Mouse (Mus musculus): Measurements from ENCODE around the gene Ndel1.

- no peak for TF ChIP-seq CTCF (IDR thresholded peaks at IDR 0.05; ENCODE audit: insufficient read depth, low read depth, low read length)
- no peak for TF ChIP-seq POLR2A (IDR thresholded peaks at IDR 0.05; ENCODE audit: insufficient read depth, low read depth, low read length)
Observed at GRCm38 (mm10) chr11:68871277-68871676, 381 bp downstream of the Ndel1 start.
